Mouse (Mus musculus) midbrain, embryonic 13.5 days (tissue): ENCODE measurements around the gene Col1a1. TPM values are rescaled to one million over a fixed set of nuclear protein-coding genes. Genes with fewer than 3 reads are reported as not detected.
A peak's percentile ranks its signal among the peaks of the same experiment; 100 is the strongest.

Experiments
- ATAC-seq: fragments of 200-750 bp; cut with Nextera tagmentation; 2 replicates; pipeline ENCODE4 v1.8.0; 2017; ENCODE audit warnings: mild to moderate bottlenecking, moderate TSS enrichment, moderate library complexity
- H3K27ac ChIP-seq: fragments of 300-500 bp; sonication (generic); 2 replicates; pipeline ENCODE4 v1.5.1; 2015; ENCODE audit warnings: inconsistent platforms, mild to moderate bottlenecking, moderate library complexity
- H3K27me3 ChIP-seq: fragments of 300-500 bp; sonication (generic); 2 replicates; pipeline ENCODE4 v1.6.1; 2015; ENCODE audit warnings: mild to moderate bottlenecking, inconsistent platforms
- H3K36me3 ChIP-seq: fragments of 300-500 bp; sonication (generic); 2 replicates; pipeline ENCODE4 v1.6.1; 2015; ENCODE audit warnings: mild to moderate bottlenecking, inconsistent platforms
- H3K4me1 ChIP-seq: fragments of 300-500 bp; sonication (generic); replicated peaks from 2 replicates; pipeline ENCODE4 v1.6.1; 2015; ENCODE audit warnings: inconsistent platforms
- H3K4me2 ChIP-seq: fragments of 300-500 bp; sonication (generic); replicated peaks from 2 replicates; pipeline ENCODE4 v1.6.1; 2015; ENCODE audit warnings: moderate library complexity, mild to moderate bottlenecking, inconsistent platforms
- H3K4me3 ChIP-seq: fragments of 300-500 bp; sonication (generic); replicated peaks from 2 replicates; pipeline ENCODE4 v1.5.1; 2015; ENCODE audit warnings: mild to moderate bottlenecking, inconsistent platforms
- H3K9ac ChIP-seq: fragments of 300-500 bp; sonication (generic); replicated peaks from 2 replicates; pipeline ENCODE4 v1.6.1; 2015; ENCODE audit warnings: mild to moderate bottlenecking, inconsistent platforms
- H3K9me3 ChIP-seq: fragments of 300-500 bp; sonication (generic); 2 replicates; pipeline ENCODE4 v1.6.1; 2016; ENCODE audit warnings: mild to moderate bottlenecking, inconsistent platforms
- WGBS: fragments of 180-500 bp; shearing (Covaris S2); methylation state at CpG from one replicate; pipeline ENCODE4 v1.1.7; 2015; 5-methylcytosine and 5-hydroxymethylcytosine counted together
- polyA plus RNA-seq: library from polyadenylated mRNA; unstranded; fragments of >200 nt; fragmentation: Nextera tagmentation; extraction: Ambion mirVana; gene quantifications from 2 replicates; pipeline ENCODE4 v1.2.1, GENCODE M21; 2015

Col1a1 gene
- polyA plus RNA-seq, 1 experiment from 2014 or later, result 68.9 TPM

DNA sequence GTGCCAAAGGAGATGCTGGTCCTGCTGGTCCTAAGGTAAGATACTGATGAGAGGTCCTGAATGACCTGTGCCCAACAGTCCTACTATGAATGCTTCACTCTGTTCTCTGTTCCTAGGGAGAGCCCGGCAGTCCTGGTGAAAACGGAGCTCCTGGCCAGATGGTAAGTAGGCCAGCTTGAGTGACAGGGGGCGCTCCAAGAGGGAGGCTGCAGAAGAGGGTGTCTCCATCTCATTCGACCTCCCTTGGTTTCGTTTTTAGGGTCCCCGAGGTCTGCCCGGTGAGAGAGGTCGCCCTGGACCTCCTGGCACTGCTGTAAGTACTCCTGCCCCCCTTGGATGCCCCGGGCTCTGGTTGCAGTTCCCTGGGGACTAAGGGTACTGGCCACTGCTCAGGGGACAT is 5.1 kb downstream of the Col1a1 start:
- no peak for ATAC-seq
- no peak overlapping the region for H3K9ac ChIP-seq
- peaks cover 66% of the 10 kb centered on the region for H3K27me3 ChIP-seq
- peaks cover 17% of the 10 kb centered on the region for H3K4me1 ChIP-seq
- H3K4me2 ChIP-seq, result no peak overlapping the region
- no peaks in the 10 kb centered on the region for H3K9me3 ChIP-seq
- WGBS, result 45% methylated on average over 9 of the region's 9 CpGs
- H3K27ac ChIP-seq, result no peak overlapping the region
- no peak overlapping the region for H3K4me3 ChIP-seq
- no peaks in the 10 kb centered on the region for H3K36me3 ChIP-seq

DNA sequence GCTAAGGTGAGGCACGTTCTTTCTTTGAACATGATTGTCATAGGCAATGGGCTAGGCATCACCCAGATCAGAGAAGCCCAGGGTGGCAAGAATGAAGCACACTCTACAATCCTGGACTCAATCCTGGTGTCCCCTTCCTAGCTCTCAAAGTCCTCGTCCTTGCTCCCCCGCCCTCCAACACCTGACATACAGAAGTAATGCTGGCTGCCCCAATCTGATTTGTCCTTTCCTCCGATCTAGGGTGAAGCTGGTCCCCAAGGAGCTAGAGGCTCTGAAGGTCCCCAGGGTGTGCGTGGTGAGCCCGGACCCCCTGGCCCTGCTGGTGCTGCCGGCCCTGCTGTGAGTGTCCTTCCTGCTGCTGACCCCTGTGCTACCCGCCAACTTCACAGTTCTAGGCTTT is 5.8 kb downstream of the Col1a1 start:
- H3K4me1 ChIP-seq, result peaks cover 11% of the 10 kb centered on the region
- H3K9me3 ChIP-seq, result no peaks in the 10 kb centered on the region
- no peak overlapping the region for H3K27ac ChIP-seq
- ATAC-seq, result no peak
- no peak overlapping the region for H3K4me2 ChIP-seq
- no peak overlapping the region for H3K4me3 ChIP-seq
- H3K27me3 ChIP-seq, result peaks cover 59% of the 10 kb centered on the region
- H3K9ac ChIP-seq, result no peak overlapping the region
- H3K36me3 ChIP-seq, result no peaks in the 10 kb centered on the region
- WGBS, result 82% methylated on average over 8 of the region's 8 CpGs

GRCm38 (mm10) chr11:94942282-94943023 is 6.4 kb downstream of the Col1a1 start:
- Histone ChIP-seq H3K36me3 (no peaks in the 10 kb centered on the region), H3K4me1 (peaks cover 6% of the 10 kb centered on the region), H3K9ac (no peak overlapping the region), H3K4me3 (no peak overlapping the region), H3K27me3 (peaks cover 55% of the 10 kb centered on the region), H3K4me2 (no peak overlapping the region), H3K9me3 (no peaks in the 10 kb centered on the region), H3K27ac (no peak overlapping the region)
- 54% methylated on average over 13 of the region's 13 CpGs for WGBS
- no peak for ATAC-seq

- WGBS, result 82% methylated on average over 15 of the region's 15 CpGs
- peaks cover under 1% of the 10 kb centered on the region for H3K4me1 ChIP-seq
- H3K4me3 ChIP-seq, result no peak overlapping the region
- H3K9me3 ChIP-seq, result no peaks in the 10 kb centered on the region
- no peak overlapping the region for H3K27ac ChIP-seq
- peaks cover 49% of the 10 kb centered on the region for H3K27me3 ChIP-seq
- no peak for ATAC-seq
- H3K9ac ChIP-seq, result no peak overlapping the region
- H3K36me3 ChIP-seq, result no peaks in the 10 kb centered on the region
- H3K4me2 ChIP-seq, result no peak overlapping the region
These were observed 7.0 kb downstream of the Col1a1 start for GRCm38 (mm10) chr11:94943054-94943453.

GRCm38 (mm10) chr11:94944295-94944694 is 8.3 kb downstream of the Col1a1 start:
- no peak overlapping the region for H3K4me3 ChIP-seq
- no peak overlapping the region for H3K4me2 ChIP-seq
- no peaks in the 10 kb centered on the region for H3K36me3 ChIP-seq
- ATAC-seq, result no peak
- H3K4me1 ChIP-seq, result no peaks in the 10 kb centered on the region
- peaks cover 38% of the 10 kb centered on the region for H3K27me3 ChIP-seq
- H3K9ac ChIP-seq, result no peak overlapping the region
- no peak overlapping the region for H3K27ac ChIP-seq
- WGBS, result 11% methylated on average over 8 of the region's 8 CpGs
- no peaks in the 10 kb centered on the region for H3K9me3 ChIP-seq

DNA sequence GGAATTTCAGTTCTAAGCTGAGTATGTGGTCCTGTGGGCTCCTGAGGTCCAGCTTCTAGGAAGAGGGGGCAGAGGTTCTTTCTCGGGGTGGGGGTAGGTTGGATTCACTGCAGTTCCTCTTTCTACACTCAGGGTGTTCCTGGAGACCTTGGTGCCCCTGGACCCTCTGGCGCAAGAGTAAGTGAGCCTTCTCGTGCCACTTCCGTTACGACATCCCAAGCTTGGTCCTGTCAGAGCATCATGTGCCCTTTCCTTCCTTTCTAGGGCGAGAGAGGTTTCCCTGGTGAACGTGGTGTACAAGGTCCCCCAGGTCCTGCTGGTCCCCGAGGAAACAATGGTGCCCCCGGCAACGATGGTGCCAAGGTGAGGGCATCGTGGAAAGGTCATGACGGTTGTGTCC is 9.2 kb downstream of the Col1a1 start:
- Histone ChIP-seq H3K4me3 (no peak overlapping the region), H3K4me2 (no peak overlapping the region), H3K4me1 (no peaks in the 10 kb centered on the region), H3K27me3 (peaks cover 30% of the 10 kb centered on the region), H3K9ac (no peak overlapping the region), H3K27ac (no peak overlapping the region), H3K36me3 (no peaks in the 10 kb centered on the region), H3K9me3 (no peaks in the 10 kb centered on the region)
- ATAC-seq, result no peak
- WGBS, result 91% methylated on average over 12 of the region's 12 CpGs

DNA sequence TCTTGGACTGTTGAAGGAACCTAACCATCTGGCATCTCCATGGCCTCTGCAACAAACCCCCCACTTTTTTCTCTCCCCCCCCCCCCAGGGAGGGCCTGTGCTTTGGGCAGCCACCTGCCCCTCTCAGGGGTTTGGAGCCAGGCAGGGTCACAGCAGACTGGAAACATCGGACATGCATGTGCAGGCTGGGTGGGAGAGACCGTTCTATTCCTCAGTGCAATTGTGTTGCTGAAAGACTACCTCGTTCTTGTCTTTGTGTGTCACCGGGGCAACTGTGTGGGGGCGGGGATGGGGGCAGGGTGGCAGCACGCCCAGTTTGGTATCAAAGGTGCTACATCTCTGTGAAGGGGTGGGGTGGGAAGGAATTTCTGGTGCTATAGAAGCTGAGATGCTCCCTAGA is 16.1 kb downstream of the Col1a1 start:
- under 1% methylated on average over 6 of the region's 6 CpGs for WGBS

GRCm38 (mm10) chr11:94955103-94955502 is 19.1 kb downstream of the Col1a1 start:
- ATAC-seq, result no peak; the same call in 1 of the 2 replicates
- H3K4me2 ChIP-seq, result no peak overlapping the region
- 69% methylated on average over 9 of the region's 9 CpGs for WGBS
- H3K4me3 ChIP-seq, result no peak overlapping the region
- no peaks in the 10 kb centered on the region for H3K9me3 ChIP-seq
- no peak overlapping the region for H3K27ac ChIP-seq
- no peaks in the 10 kb centered on the region for H3K36me3 ChIP-seq
- H3K9ac ChIP-seq, result 0 out of 2 replicates have a peak overlapping the region, but pooled peaks have one; percentile 6
- peaks cover 24% of the 10 kb centered on the region for H3K4me1 ChIP-seq
- no peaks in the 10 kb centered on the region for H3K27me3 ChIP-seq

More for the DNA sequence above, 16.1 kb downstream of the Col1a1 start:
- peak; percentile 78 for ATAC-seq
- Histone ChIP-seq H3K4me3 (no peak overlapping the region), H3K9me3 (no peaks in the 10 kb centered on the region), H3K4me1 (peaks cover 16% of the 10 kb centered on the region), H3K27ac (peak overlapping the region; percentile 45; the same call in 1 of the 2 replicates), H3K27me3 (no peaks in the 10 kb centered on the region), H3K4me2 (no peak overlapping the region), H3K36me3 (no peaks in the 10 kb centered on the region), H3K9ac (no peak overlapping the region)

GRCm38 (mm10) chr11:94957693-94958064 is 21.7 kb downstream of the Col1a1 start:
- 87% methylated on average over 9 of the region's 9 CpGs for whole genome bisulfite sequencing

DNA sequence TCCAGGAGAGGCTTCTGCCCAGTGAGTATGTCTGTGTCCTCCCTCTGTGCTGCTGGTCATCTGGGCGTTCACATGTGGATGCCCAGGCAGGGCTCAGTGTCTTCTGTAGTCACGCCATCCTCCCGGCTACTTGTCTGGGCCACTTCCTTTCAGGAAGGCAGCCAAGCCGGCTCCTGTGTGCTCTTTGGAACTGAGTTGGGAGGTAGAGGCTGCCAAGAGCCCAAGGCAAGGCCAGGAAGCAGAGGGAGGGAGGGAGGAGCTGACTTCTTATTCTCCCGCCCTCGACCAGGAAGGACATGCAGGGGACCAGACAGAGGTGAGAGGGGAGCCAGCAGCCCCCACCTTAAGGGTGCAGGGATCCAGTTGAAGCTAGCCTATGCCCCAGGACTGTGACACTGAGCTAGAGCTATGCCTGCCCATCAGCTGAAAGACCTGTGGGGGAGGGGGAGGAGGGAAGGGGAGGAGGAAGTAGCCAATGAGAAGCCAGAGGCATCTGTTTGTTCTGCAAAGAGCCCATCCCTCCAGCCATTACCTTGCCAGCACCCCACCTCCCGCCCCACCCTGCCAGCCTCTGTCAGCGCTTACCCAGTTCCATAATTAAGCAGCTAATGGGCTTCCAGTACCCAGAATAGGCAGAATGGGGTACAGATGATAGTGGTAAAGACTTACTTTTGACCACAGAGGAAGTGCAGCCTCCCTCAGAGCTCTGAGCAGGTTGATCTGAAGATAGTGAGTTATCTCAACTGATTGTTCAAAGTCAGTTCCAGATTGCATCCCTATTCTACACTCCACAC is 22.2 kb downstream of the Col1a1 start:
- Histone ChIP-seq H3K4me3 (no peak overlapping the region), H3K36me3 (no peaks in the 10 kb centered on the region), H3K9me3 (no peaks in the 10 kb centered on the region), H3K9ac (no peak overlapping the region), H3K27me3 (no peaks in the 10 kb centered on the region), H3K4me2 (no peak overlapping the region), H3K27ac (no peak overlapping the region), H3K4me1 (peaks cover 11% of the 10 kb centered on the region)
- ATAC-seq, result peak; percentile 70
- WGBS, result 21% methylated on average over 8 of the region's 8 CpGs

More at GRCm38 (mm10) chr11:94957693-94958064, 21.7 kb downstream of the Col1a1 start:
- no peak overlapping the region for H3K27ac ChIP-seq
- no peaks in the 10 kb centered on the region for H3K9me3 ChIP-seq
- no peak for ATAC-seq
- H3K9ac ChIP-seq, result no peak overlapping the region
- no peaks in the 10 kb centered on the region for H3K36me3 ChIP-seq
- peaks cover 15% of the 10 kb centered on the region for H3K4me1 ChIP-seq
- H3K4me3 ChIP-seq, result no peak overlapping the region
- no peaks in the 10 kb centered on the region for H3K27me3 ChIP-seq
- H3K4me2 ChIP-seq, result no peak overlapping the region

DNA sequence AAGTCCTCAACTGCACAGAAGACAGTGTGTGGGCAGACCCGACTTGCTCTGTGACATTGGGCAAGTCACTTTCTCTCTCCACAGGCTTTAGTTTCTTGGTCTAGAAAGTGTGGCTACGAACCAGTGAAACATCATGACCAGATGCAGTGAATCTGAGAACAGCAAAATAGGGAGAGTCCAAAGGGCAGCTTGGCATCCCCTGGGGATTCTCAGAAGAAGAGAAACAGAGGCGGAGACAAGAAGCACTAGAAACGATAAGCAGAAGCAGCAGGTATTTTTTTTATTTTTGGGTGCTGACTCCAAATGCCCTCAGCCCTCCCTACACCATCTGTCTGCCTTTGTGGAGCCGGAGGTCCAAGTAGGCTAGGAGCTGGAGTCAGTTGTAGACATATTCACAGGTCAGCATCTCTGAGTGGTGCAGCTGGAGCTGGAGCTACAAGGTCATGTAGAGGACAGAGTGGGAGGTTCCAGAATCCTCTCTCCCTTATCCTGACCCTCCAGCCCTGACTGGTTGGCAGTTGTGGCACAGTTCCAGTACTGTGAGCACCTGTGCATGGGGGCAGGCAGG is 26.6 kb downstream of the Col1a1 start:
- ATAC-seq, result no peak
- H3K36me3 ChIP-seq, result no peaks in the 10 kb centered on the region
- no peak overlapping the region for H3K27ac ChIP-seq
- 81% methylated on average over 5 of the region's 5 CpGs for WGBS
- H3K4me2 ChIP-seq, result no peak overlapping the region
- no peaks in the 10 kb centered on the region for H3K9me3 ChIP-seq
- peaks cover 7% of the 10 kb centered on the region for H3K4me1 ChIP-seq
- no peaks in the 10 kb centered on the region for H3K27me3 ChIP-seq
- no peak overlapping the region for H3K4me3 ChIP-seq
- H3K9ac ChIP-seq, result no peak overlapping the region

DNA sequence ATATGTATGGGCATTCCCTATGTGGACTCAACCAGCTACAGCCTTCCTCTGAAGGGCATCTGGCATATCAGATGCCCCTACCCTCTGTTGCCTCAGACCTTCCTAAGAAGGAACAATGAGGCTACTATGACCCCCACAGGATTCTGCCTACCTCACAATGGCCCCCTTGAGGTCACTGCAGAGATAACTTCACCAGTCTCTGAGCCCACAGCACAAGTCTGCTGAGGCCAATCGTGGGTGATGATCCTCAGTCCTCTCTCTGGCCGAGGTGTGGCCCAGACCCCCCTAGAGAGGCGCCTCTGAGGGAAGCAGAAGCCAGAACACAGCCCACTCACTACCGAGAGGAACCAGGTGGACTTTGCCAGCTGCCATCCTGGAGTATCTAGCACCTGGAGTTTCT is 31.4 kb downstream of the Col1a1 start, which contains the start of gene Hils1:
Hils1 (plus strand) TSS at position 175 of the 400 bp plus-strand sequence.
- Histone ChIP-seq H3K4me1 (peaks cover 7% of the 10 kb centered on the region), H3K27ac (no peak within 1 kb of the TSS), H3K9ac (no peak within 1 kb of the TSS), H3K9me3 (no peaks in the 10 kb centered on the region), H3K36me3 (no peaks in the 10 kb centered on the region), H3K4me2 (no peak within 1 kb of the TSS), H3K27me3 (no peaks in the 10 kb centered on the region), H3K4me3 (no peak within 1 kb of the TSS)
- ATAC-seq, result no peak
- 55% methylated on average over 4 of the region's 4 CpGs for WGBS
